Mouse (Mus musculus): ENCODE results near the gene Elmo1.

- no peak for TF ChIP-seq GATA1 (IDR thresholded peaks at IDR 0.05; ENCODE audit: borderline replicate concordance, low read length)
- no peak for TF ChIP-seq FLI1 (IDR thresholded peaks at IDR 0.05; ENCODE audit: low read length)
These were observed 90.3 kb downstream of the Elmo1 start for GRCm38 (mm10) chr13:20180738-20181137.

All from megakaryocyte, embryonic 14.5 days (primary cell).